18 mouse cellular contexts compared by ENCODE assay signal in the genomic region with DNA sequence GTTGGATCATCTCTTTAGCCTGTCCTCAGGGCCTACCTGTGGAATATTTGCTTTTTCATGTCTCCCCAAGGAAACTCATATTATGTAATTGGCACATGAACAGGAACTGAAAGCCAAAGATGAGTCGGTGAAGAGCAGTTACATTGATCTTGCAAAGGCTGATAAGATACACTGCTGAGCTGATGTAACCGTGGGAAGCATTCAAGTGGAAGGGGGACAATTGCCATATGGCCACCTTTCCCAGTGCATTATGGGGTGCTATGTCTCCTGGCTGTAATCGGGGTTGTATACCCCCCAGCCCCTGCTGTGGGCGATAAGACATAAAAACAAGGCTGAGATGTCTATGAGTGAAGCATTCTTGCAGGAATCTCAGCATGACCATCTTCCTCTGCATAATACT.
"Had no signal": no experiment of that assay in that cellular context is flagged by ENCODE, and none has a peak within 500 bp of the region (broad histone marks: within the 10 kb centered on the region; RNA-seq: fewer than 3 reads in every experiment).

No protein-coding gene starts in this region.

- H3K9me3 ChIP-seq: limb, embryonic 10.5 days; limb, embryonic 13.5 days; liver, embryonic 12.5 days; liver, embryonic 15.5 days had no signal

- H3K9ac ChIP-seq: limb, embryonic 13.5 days; liver, embryonic 12.5 days; liver, embryonic 15.5 days had no signal

- DNase-seq: kidney, adult 18-20 months; kidney, adult 9 months; kidney, postnatal 14 days; kidney, postnatal 4 days; layer of hippocampus, adult 9-11 months; layer of hippocampus, postnatal 36 days; liver; lung, adult 2 months; midbrain, embryonic 14.5 days; thymus, adult 18-20 months; thymus, postnatal 36 days had no signal

- H3K4me1 ChIP-seq: limb, embryonic 10.5 days; limb, embryonic 13.5 days; liver, embryonic 12.5 days; liver, embryonic 15.5 days had no signal

- H3K4me3 ChIP-seq: limb, embryonic 10.5 days; limb, embryonic 13.5 days; liver, embryonic 12.5 days; liver, embryonic 15.5 days; megakaryocyte, embryonic 14.5 days had no signal

- ATAC-seq: liver, embryonic 12.5 days had no signal

- H3K4me2 ChIP-seq: limb, embryonic 13.5 days; liver, embryonic 12.5 days; liver, embryonic 15.5 days; midbrain, embryonic 11.5 days had no signal

- H3K27ac ChIP-seq: limb, embryonic 10.5 days; limb, embryonic 13.5 days; liver, embryonic 12.5 days; liver, embryonic 15.5 days; macrophage had no signal

- H3K36me3 ChIP-seq: limb, embryonic 10.5 days; limb, embryonic 13.5 days; liver, embryonic 12.5 days; liver, embryonic 15.5 days had no signal

- H3K27me3 ChIP-seq: limb, embryonic 13.5 days; liver, embryonic 12.5 days; liver, embryonic 15.5 days; megakaryocyte, embryonic 14.5 days had no signal
